Mouse (Mus musculus) retina, postnatal 1 day (tissue): Measurements from ENCODE around the gene P4hb.

Experiments
- DNase-seq: peaks from one replicate; pipeline ENCODE4 v3.0.0-alpha.2; 2012

Gene P4hb

GRCm38 (mm10) chr11:120572752-120573584 lies at the start of gene P4hb:
P4hb (minus strand) TSS chr11:120573253.
- peak; percentile 100 for DNase-seq

DNA sequence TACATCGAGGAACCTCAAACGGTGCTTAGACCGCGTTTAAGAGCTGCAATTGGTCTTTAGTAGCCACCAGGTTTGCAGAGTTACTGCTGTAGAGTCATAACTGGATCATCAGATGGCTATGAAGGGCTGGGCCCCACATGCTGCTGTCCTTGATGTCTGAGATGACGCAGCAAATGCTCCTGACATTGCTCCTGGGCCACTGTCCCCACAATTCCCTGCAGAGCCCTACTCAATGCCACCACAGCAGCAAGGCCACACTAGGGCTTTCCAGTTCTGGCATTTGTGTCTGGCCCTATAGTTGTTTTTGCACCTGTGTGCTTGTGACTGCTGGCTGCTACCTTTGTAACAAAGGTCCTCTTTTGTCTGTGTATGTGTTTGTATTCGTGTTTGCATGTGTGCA lies 49.8 kb upstream of the P4hb start:
- DNase-seq: no peak

GRCm38 (mm10) chr11:120620195-120620594 lies 47.1 kb upstream of the P4hb start:
- no peak for DNase-seq

GRCm38 (mm10) chr11:120618619-120619535 lies 45.8 kb upstream of the P4hb start:
- DNase-seq: no peak

GRCm38 (mm10) chr11:120617519-120618112 lies 44.6 kb upstream of the P4hb start, which contains the start of gene Pcyt2:
Pcyt2 (minus strand) TSS chr11:120617936.
- DNase-seq: peak; percentile 94

DNA sequence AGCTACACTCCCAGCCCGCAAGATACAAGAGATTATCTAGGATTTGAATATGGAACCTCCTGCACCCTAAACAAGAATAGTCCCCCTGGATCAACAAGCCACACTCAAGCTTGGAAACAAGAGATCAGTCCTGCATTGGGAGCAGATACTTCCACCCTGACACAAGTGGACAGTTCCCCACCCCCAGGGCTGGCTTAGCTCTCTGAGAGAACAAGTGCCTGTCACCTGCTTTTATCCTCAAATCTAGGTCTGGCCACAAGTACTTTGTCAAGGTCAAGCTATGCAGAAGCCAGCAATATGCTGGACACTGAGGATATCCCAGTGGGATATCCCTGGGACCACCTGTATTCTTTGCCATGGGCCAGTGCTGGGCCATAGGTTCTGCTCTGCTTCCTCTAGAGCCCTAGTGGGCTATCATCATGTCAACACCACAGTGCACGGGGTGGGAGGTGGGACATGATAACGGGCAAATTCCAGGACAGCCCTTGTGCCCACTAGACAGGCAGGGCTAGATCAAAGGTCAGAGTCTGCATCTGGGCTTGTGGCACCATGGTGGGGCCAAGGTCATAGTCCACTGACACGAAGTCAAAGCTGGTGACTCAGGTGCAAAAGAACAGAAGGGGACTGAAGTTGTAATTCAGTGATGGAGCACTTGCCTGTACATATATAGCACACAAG lies 43.7 kb upstream of the P4hb start:
- peak; percentile 12 for DNase-seq

DNA sequence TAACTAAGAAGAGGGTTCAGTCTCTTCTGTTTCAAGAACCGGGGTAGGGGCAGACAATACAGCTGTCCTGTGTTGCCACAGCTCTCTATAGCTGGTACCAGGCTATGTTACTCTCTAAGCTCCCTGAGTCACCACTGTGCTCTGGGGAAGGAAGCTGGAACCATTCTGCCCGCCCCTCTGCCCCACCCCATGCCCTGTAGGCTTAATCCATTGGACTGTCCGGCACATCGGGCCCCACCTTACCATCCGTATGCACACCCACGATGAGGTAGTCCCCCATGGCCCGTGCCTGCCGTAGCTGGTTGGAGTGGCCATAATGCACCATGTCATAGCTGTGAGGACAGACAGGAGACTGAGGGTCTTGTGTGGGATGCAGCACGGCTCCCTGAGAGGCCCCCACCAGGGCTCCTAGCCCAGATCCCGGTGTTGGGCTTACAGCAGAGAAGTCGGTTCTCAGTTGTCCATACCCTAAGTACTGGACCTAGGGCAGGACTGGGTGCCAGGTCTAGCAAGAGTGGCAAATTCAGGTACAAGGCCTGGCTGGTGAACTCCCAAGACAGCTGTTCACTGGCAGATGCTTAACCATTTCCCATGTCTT lies 42.7 kb upstream of the P4hb start:
- no peak for DNase-seq

- no peak for DNase-seq
Measured at GRCm38 (mm10) chr11:120615167-120615566, 42.1 kb upstream of the P4hb start.

- DNase-seq: no peak
Measured at GRCm38 (mm10) chr11:120613976-120614375, 40.9 kb upstream of the P4hb start.

- DNase-seq: no peak
Measured at GRCm38 (mm10) chr11:120613481-120613972, 40.5 kb upstream of the P4hb start.

GRCm38 (mm10) chr11:120612763-120613162 lies 39.7 kb upstream of the P4hb start:
- DNase-seq: peak; percentile 78

- DNase-seq: no peak
Measured at GRCm38 (mm10) chr11:120610477-120611046, 37.5 kb upstream of the P4hb start.

- peak; percentile 14 for DNase-seq
Measured at GRCm38 (mm10) chr11:120609250-120609649, 36.2 kb upstream of the P4hb start.

DNA sequence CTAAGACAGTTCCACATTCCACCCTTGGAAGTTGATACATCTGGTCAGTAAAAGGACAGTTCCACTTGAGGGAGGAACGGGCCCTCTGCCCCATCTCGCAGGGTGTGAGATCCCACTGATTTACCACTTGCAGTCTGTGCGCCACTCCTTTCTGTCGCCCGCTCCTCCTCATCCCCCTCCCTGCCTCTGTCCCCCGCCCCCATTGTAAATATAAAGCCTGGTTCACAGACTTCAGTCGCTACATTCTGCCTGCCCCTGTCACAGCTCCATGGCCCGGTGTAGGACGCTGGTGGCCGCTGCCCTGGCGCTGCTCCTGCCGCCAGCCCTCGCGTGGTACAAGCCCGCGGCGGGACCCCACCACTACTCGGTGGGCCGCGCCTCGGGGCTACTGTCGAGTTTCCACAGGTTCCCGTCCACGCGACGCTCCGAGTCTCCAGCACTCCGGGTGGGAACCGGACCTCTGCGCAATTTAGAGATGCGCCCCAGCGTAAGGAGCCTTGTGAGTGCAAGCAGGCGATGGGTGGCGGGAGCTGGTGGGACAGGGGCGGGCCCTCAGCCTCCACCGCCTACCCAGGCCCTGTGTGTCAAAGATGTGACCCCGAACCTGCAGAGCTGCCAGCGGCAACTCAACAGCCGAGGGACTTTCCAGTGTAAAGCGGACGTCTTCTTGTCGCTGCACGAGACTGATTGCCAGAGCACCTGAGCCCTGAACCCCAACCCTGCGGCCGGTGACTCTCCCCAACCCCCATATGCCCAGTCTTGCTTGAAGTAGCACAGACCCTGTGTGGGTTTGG lies 35.4 kb upstream of the P4hb start, which contains the start of gene Npb:
Npb (plus strand) TSS at position 237 of the 794 bp plus-strand sequence.
- peak; percentile 21 for DNase-seq

DNA sequence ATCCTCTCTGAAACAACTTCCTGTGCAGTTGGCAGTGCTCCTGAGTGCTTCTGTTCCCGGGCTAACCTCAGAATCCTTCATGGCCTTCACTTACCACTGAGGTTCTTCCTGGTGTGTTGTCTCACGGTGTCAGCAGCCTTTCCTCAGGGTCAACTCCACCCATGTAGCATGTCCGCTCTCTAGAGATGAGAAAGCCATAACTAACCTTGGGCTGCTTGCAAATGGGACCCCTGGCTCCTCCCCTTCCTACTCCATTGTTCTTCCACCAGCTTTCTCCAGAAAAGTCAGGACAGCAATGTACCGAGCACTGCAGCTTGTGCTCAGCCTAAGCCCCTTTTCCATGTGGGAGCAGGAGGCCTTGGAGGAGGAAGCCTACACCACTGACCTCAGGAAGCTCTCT lies 33.7 kb upstream of the P4hb start:
- no peak for DNase-seq

DNA sequence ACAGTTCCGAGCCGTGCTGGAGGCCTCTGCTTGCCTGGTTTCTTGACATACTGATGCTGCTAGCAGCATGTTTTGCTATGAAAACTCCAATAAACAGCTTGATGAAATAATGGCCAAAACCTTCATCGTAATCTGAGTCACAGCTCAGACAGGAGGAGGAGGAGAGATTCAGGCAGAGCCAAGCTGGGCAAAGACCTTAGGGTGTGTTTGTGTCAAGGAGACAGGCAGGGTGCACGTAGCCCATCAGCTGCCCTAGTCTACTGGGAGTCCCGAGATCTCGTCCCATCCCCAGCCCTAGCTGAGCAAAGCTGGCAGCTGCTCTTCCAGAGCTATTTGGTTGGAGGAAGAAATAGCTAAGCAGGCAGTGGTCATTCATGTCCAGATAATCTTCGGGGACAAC lies 32.6 kb upstream of the P4hb start:
- no peak for DNase-seq

- no peak for DNase-seq
Measured at GRCm38 (mm10) chr11:120603545-120603944, 30.5 kb upstream of the P4hb start.

GRCm38 (mm10) chr11:120600716-120601115 lies 27.7 kb upstream of the P4hb start:
- no peak for DNase-seq

DNA sequence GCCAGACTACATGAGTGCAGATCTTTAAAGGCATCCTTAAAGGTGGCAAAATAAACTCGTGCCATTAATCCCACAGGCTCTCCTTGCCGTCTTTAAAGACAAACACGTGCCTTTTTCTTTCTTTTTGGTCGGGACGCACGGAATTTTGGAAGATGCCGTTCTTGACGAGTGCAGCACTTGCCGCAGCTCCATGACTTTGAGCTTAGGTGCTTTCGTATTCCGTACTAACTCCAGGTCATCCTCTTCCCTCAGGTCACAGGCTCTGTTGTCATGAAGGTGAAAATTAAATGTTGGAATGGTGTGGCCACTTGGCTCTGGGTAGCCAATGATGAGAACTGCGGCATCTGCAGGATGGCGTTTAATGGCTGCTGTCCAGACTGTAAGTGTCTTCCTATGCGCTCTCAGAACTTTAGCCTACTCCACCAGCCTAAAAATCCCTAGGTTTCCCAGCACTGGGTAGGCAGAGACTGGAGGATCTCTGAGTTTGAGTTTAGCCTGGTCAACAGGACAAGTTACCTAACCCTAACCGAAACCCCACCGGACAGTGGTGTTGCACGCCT lies 26.0 kb upstream of the P4hb start:
- DNase-seq: no peak

DNA sequence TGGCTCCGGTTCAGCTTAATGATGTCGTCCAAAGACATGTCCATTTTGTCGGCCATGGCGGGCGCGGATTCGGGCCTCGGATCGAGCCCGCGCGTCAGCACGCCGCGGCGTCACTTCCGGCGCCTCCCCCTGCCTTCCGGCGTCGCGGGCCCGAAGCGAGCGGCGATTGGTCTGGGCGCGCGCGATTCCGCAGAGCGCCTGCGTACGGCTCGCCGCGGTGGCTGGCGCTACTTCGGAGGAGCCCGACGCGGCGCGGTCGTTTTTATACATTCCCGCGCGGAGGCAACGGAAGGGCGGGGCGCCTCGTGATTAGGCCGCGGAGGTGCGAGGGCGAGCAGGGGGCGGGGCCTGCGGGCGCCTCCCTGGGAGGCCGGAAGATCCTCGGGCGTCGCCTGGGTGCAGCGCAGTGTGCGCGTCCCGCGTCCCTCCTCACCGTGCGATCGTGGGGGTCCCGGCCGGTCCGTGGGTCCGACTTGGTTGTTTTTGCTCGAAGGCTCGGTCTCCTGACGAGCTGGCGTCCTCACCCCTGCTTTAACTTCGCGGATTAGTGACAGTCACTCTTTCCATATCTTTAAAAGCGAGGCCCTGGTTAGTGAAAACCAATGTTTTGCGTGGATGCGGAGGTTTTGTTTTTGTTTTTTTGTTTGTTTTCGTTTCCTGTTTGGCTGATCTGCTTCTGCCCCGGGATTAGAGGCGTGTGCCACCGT lies 25.4 kb upstream of the P4hb start, which contains the start of the genes Alyref and Anapc11:
Alyref (minus strand) TSS at position 83 of the 707 bp plus-strand sequence.
Anapc11 (plus strand) TSS at position 139 of the 707 bp plus-strand sequence.
- DNase-seq: peak; percentile 98
